Mouse (Mus musculus) gastrocnemius, postnatal 25 days (tissue): ENCODE data around the gene Rere. TPM values are rescaled to one million over a fixed set of nuclear protein-coding genes. Genes with fewer than 3 reads are reported as not detected.
"Not testable (repeated sequence)": the region's sequence is repeated elsewhere in the genome, so short reads cannot be mapped to it uniquely, and the experiment has no call there.

Experiments used
- DNase-seq: peaks from one replicate; pipeline ENCODE4 v3.0.0; 2022
- total RNA-seq, 2 experiments: library from RNA; stranded (reverse); gene quantifications; 1 replicate in 1 of 2; 2 replicates in 1 of 2; pipeline ENCODE4 v1.2.3; 2021

Rere gene
- total RNA-seq, 2 experiments from 2014 or later, result 51.0 to 56.4 TPM

DNA sequence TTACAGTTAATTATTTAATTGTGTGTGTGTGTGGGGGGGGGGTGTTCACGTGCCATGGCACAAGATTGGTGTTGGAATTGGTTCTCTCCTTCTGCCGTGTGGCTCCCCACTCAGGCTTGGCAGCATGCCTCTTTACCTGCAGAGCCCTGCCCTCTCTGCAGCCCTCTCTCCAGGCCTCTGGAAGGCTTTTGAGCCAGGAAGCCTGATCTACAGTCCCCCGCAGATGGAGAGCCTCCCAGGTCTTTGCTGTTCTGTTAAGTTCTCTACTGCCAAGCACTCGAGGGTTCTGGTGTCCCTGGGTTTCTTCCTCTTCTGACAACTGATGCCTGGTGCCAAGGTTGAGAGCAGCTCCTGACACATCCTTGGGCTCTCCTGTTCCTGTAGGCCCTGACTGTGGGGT lies 27.0 kb upstream of the Rere start:
- no peak for DNase-seq

DNA sequence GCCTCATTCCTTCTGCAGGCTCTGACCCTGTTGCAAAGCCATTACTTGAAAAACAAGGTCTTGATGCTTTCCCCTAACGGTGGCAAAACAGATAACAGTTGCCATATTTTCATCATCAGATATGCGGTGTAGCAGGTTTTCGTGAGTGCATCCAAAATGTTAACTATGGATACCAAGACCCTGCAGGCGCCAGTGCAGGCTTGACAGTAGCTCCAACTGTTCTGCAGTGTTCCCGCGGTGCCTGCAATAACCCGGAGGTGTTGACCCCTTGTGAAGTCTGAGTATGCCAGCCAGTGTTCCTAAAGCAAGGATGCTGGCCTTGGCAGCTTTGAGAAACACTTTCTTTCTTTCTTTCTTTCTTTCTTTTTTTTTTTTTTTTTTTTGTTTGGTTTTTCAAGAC lies 26.3 kb upstream of the Rere start:
- no peak for DNase-seq

GRCm38 (mm10) chr4:150257252-150258204 lies 23.9 kb upstream of the Rere start:
- peak; percentile 89 for DNase-seq

GRCm38 (mm10) chr4:150258388-150258787 lies 23.1 kb upstream of the Rere start:
- no peak for DNase-seq

- no peak for DNase-seq
Measured at GRCm38 (mm10) chr4:150259577-150259976, 21.9 kb upstream of the Rere start.

GRCm38 (mm10) chr4:150260111-150260510 lies 21.3 kb upstream of the Rere start:
- DNase-seq, result no peak

DNA sequence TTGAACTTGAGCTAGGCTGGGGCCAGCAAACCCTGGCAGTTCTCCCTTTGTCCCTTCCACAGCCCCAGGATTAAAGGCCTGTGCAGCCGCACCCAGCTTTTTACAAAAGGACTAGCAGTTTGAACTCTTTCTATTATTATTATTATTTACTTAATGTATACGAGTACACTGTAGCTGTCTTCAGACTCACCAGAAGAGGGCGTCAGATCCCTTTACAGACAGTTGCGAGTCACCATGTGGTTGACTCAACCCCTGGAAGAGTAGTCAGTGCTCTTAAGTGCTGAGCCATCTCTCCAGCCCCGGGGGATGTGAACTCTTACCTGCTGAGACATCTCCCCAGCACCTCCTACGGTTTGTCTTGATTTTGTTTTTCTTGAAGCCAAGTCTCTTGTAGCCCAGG lies 20.7 kb upstream of the Rere start:
- DNase-seq, result no peak

- no peak for DNase-seq
Measured at GRCm38 (mm10) chr4:150262301-150262700, 19.1 kb upstream of the Rere start.

DNA sequence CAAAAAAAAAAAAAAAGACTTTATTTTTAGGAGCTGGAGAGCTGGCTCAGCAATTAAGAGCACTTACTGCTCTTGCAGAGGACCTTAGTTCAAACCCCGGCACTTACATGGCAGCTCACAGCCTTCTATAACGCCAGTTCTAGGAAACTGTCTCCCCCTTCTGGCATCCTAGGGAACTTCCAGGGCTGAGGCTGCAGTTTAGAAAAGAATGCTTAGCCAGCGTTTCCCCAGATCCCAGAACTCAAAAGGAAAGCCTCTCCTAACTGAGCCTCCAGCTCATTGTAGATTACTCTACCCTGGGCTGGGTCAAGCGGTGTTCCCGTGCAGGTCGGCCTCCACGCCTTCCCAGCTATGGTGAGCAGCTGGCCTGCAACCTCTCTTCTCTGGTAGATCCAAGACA lies 16.5 kb upstream of the Rere start:
- DNase-seq, result no peak

DNA sequence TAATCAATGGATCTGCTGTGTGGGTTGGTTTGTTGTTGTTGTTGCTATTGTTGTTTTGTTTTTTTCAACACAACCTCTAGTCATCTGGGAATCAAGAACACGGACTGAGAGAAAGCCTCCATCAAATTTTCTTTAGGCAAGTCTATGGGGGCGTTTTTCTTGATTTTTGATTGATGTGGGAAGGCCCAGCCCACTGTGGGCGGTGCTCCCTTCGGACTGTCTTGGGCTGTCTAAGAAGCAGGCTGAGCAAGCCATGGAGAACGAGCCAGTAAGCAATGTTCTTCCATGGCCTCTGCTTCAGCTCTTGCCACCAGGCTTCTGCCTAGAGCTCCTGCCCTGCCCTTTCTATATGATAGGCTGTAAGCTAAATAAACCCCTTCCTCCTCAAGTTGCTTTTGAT lies 16.0 kb upstream of the Rere start:
- DNase-seq, result no peak

DNA sequence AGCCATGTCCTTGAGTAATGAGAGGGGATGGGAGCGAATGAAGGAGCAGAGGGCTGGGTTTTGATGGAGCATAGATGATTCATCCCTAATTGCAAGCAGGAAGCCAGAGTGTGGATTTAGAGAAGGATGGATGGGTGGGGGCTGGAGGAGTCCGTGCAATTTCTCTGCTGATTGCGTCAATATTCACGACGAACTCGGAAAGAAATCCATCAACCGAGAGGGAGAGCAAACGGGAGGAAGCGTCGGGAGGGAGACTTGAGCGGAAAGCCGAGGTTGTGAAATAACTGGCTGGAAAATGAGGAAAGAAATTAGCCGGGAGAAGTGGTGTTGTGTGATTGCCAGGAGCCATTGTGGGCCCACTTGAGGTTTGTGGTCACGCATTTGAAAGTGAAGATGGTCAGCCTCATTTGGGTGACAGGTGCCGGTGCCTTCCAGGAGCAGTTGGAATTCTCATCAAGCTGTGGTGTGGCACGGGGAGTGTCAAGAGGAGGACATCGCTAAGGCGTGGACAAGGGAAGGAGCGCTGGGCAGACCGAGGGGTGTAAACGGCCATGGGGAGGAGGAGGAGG lies 14.7 kb upstream of the Rere start:
- no peak for DNase-seq

- no peak for DNase-seq
Measured at GRCm38 (mm10) chr4:150268674-150269653, 12.5 kb upstream of the Rere start.

DNA sequence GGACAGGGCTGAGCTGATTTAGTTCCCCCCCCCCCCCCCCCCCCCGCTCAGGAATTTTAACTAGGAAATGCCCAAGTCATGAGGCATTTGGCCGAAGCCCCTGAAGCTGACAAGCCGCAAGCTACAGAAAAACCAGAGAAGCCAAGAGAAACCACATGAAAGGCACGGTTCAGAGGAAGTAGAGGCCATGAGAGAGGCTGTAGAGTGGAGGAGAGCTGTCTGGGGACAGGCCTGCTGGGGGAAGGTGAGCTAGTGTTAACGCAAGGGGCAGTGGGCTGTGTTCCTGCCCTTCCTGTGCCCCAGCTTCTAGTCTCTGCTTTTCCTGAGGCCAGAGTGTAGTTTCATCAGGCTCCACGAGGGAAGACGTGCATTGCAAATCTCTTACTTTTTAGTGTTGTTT lies 11.8 kb upstream of the Rere start:
- DNase-seq, result no peak

DNA sequence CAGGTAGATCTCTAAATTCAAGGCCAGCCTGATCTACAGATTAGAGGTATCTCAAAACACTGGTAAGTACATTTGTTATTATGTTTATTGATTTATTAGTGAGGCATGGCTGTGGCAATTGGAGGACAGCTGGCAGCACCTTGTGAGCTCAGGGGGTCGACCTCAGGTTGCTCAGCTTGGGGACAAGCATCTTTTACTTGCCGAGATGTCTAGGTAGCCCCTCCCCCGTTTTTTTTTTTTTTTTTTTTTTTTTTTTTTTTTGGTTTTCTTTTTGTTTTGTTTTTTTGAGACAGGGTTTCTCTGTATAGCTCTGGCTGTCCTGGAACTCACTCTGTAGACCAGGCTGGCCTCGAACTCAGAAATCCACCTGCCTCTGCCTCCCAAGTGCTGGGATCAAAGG lies 10.7 kb upstream of the Rere start:
- not testable (repeated sequence) for DNase-seq

DNA sequence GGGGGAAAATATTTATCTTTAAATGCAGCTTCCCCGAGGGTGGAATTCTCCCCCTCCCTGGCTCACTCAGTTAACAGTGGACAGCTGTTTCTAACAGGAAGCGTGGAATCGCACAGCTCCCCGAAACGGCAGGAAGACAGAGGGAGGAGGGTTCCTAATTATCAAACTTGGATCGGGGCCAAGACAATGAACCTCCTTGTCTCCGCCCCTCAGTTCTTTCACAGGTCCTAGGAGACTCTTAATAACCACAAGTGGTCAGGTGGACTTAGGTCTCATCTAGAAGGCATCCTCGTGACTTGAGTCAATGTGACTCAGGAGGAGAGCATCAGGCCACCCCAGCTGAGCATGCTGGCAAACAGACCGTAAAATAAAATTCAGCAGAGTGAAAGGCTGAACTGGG lies 8.7 kb upstream of the Rere start:
- peak; percentile 57 for DNase-seq

GRCm38 (mm10) chr4:150275531-150275930 lies 5.9 kb upstream of the Rere start:
- DNase-seq, result no peak

- DNase-seq, result not testable (repeated sequence)
Measured at GRCm38 (mm10) chr4:150279336-150279735, 2.1 kb upstream of the Rere start.

- DNase-seq, result no peak
Measured at GRCm38 (mm10) chr4:150280002-150280401, 1.4 kb upstream of the Rere start.

DNA sequence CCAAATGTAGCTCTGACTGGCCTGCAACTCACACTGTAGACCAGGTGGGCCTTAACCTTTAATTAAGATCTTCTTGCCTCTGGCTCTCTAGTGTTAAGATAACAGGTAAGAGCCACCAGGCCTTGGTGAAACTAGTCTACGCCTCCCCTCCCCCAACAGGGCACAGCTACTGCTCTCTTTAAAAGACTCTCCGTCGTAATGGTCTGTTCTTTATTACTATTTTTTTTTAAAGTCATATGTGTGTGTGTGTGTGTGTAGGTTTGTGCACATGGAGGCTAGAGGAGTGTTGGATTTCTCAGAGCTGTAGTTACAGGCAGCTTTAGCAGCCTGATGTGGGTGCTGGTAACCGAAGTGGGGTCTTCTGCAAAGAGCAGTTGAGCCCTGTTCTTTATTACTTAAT lies 987 bp upstream of the Rere start:
- no peak for DNase-seq

DNA sequence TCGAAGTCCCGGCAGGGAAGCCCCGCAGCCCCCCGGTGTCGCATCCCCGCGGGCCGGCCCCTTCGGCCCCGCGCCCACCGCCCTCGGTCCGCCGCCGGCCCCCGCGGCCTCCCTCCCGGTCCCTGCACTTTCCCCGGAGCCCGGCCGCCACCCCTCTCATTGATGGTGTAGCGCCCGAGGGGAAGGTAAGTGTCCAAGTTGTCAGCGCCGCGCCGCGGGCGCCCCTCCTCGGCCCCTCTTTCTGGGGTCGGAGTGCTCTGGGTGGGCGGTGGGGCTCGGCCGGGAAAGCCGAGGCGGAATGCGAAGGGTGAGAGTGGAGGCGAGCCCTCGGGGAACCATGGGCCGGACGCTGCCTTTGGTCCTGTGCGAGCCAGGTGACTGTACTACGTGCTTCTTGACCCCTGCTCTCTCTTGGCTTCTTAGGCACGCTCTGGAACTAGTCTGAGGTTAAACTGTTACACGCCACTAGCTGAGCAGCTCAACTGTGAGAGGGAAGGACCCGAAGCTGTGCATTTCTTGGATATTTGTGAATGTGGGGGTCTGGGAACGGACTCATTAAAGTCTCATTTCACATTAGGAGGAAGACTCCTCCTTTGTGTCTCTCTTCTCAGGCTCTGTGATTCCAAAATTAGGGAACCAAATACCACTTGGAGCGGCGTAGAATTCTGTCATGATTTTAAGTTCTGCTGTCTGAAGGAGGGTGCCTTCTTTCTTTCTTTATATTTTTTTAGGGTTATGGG lies 615 bp downstream of the Rere start:
- DNase-seq, result peak; percentile 43

DNA sequence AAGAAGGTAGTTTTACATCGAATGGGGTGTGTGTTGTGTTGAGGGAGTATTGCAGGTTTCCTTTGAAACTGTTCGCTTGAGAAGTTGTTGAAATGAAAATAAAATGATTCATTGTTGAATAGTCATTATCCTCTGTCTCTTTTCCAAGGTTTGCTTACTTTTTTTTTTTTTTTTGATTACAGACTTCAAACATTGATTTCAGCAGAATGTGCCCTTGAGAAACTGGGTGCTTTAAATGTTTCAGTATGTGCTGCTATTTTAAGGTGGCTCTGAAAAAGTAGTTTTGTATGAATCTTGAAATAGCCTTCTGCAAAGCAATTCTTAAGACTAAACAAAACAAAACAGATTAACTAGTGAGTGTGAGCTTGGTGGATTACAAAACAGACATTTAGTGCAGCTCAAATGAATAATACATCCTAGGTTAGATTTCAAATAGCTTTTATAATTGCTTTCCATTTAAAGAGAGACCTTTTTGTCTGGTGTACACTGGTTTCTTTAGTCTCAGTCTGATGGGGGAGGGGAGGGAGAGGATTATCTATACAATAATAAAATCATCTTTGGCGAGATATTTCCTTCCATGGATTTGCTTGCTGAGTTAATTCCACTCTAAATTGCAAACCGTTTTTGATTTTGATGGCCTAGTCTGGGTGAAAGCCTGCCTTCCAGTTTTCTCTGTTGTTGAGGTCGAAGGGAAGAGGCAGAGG lies 1.3 kb downstream of the Rere start:
- no peak for DNase-seq
